Mouse (Mus musculus) retina, postnatal 1 day (tissue): ENCODE results near the gene Slc26a5.

ENCODE experiments used
- DNase-seq: peaks from one replicate; pipeline ENCODE4 v3.0.0-alpha.2; 2012

Gene Slc26a5

GRCm38 (mm10) chr5:21865346-21866107, at the start of gene Slc26a5:
Gene Slc26a5, minus strand, starts transcription at chr5:21865604.
- DNase-seq, result peak; percentile 44

GRCm38 (mm10) chr5:21914776-21915175, 49.4 kb upstream of the Slc26a5 start:
- DNase-seq, result no peak

- no peak for DNase-seq
Measured at GRCm38 (mm10) chr5:21912835-21913530, 47.6 kb upstream of the Slc26a5 start.

DNA sequence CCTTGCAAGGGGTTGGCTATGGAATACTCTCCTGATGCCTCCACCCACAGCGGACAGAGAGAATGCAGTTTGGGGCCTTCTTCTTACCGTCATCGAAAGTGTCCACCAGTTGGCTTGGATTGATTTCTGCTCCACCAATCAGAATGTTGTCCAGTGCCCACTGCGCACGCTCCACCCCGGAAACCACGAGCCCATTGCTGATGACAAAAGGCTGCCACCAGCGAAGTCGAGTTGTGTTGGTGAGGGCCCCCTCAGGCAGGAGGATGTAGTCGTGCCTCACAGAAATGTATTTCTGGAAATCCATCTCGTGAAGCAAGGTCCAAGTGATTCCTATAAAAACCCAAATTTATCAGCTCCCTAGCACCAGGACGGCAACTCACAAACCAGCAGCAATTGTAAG, 45.3 kb upstream of the Slc26a5 start:
- no peak for DNase-seq

GRCm38 (mm10) chr5:21909713-21910112, 44.3 kb upstream of the Slc26a5 start:
- DNase-seq, result no peak

DNA sequence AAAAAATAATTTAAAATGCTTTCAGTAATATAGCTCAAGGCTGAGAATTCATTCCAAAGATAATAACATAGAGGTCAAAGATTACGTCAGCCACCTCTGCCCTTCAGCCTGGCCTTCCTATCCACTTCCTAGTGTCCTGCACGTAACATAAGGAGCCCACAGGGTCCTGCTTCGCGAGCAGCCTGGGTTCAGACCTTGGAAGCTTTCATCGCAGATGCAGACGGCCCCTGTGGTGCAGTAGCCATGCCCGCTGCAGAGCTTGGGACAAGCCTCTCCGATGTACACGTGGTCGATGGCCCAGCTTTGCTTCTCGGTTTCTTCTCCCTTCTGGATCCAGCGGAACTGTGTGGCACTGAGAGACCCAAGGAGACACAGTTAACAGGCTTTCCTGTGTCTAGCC, 36.0 kb upstream of the Slc26a5 start:
- DNase-seq, result no peak

DNA sequence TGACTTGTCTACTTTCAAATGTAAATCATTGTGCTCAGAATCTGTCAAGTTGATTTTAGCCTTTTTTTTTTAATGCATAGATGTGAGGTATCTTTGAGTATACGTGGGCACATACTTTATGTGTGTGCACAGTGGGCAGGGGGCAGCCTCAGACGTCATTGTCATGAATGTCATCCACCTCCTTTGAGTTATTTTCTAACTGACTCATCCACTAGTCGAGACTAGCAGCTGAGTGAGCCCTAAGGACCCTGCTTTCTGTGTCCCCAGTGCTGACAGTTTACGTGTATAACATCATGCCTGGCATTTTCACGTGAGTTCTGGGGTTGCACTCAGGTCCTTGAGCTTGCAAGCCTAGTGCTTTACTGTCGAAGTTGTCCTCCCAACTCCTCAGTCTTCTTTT, 35.5 kb upstream of the Slc26a5 start:
- no peak for DNase-seq

DNA sequence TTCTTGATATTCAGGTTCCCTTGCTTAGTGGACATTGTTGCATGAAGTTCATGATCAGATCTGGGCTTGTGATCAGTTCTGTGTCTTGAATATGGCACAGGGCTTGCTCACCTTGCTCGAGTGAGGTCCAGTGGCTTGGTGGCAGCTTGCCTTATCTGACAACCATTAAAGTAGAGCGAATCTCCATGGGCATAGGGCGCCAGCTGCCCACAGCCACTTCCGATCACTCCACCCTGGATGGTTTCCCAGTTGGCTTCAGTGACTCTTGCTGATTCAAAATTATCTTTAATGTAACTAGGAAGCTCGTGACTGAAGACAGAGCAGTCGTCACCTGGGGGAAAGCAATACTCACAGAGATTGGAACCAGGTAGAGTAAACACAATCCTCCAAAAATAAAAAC, 33.5 kb upstream of the Slc26a5 start:
- no peak for DNase-seq

DNA sequence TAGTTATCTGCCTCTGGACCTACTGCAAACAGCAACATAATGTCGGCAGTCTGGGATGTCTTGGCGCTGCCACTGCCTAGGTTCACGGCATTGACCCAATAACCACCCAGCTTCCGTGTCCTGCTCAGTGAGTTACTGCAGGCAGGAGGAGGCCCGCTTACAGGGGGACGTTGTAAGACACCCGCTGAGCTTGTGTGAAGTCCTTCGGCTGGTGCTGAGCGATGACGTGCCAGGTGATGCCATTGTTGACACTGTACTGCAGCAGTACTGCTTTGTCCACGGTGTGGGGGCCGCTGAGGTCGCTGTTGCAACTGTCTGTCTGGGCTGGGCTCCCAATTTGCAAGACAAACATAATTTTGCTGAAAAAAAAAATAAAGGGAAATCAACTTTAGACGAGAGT, 31.2 kb upstream of the Slc26a5 start:
- peak; percentile 3 for DNase-seq

GRCm38 (mm10) chr5:21894168-21894567, 28.8 kb upstream of the Slc26a5 start:
- no peak for DNase-seq

DNA sequence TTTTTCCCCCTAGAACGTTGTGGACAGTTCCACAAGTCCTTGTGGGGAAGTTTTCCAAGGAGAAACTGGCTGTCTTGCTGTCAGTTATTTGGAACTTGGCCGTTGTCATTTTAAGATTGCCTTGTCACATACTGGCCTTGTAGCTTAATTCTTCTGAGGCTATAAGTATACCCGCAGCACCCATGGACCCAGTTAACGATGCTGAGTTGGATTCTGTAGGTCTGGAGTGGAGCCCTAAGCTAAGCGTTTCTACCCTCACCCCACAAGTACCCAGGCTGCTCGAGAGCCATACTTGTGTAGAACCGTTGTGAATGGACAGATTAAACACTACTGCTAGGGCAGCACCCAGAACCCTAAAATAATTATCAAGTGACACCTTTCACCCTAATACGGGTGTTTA, 1.3 kb upstream of the Slc26a5 start:
- DNase-seq, result no peak

DNA sequence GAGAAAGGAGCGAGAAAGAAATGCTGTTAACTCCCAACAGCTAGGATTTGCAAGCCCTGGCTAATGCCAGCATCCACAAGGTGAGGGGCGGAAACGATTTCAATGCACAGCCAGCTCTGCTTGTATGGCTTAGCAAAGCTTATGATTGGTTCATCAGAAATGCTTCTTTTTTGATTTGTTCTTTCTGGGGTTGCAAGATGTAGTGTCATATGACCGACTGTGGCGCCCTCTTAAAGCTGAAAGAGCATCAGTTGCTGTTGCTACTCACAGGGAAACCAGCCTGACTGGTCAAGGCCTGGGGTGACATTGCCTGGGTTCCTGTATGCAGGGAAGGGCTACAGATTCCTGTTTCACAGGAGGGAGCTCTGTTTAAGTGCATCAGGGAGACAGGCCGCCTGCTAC, 908 bp upstream of the Slc26a5 start:
- peak; percentile 53 for DNase-seq

DNA sequence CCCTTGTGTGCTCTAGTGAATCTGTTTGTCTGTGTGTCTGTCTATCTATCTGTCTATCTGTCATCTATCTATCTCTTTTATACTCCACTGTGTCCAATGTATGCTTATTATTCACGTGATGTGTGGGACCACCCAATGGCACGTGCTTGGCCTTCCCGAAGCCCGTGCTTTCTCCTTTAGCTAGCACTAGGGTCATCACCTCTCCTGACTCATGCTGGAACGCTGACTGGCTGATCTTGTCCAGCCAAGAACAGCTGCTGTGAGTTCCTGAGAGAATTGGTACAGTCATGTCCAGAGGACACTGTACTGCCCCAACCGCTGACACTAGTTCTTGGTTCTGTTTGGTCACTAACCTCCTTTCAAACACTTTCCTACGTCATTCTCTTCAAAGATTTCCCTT, 6.8 kb downstream of the Slc26a5 start:
- DNase-seq, result no peak

- DNase-seq, result peak; percentile 77
Measured at GRCm38 (mm10) chr5:21851679-21852340, 13.6 kb downstream of the Slc26a5 start.

GRCm38 (mm10) chr5:21847438-21847837, 18.0 kb downstream of the Slc26a5 start:
- DNase-seq, result no peak

DNA sequence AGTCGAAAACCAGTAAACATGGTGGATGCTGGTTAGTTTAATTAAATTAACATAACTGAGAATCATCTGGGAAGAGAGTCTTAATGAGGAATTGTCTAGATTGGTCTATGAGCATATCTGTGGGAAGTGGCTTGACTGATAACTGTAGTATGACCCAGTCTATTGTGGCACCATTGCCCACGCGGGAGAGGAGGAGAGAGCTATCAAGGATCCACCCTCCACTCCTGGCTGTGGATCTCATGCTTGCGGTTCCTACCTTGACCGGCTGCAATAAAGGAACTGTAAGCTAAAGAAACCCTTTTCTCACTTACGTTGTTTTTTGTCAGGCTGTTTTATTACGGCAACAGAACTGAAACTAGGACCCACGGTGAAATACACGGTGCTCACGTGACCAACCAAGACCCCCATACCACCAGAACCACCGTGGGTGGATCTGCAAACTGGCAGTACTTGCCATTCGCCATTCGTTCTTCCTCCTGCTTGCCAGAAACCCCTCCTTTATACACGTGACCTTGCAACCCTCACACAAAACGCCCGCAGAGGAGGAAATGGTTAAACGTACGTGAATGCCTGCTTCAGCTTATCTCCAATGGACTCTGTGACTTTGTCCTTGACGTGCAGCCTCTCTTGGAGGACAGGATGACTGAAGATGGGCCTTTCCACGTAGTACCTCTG, 18.7 kb downstream of the Slc26a5 start:
- DNase-seq, result no peak

DNA sequence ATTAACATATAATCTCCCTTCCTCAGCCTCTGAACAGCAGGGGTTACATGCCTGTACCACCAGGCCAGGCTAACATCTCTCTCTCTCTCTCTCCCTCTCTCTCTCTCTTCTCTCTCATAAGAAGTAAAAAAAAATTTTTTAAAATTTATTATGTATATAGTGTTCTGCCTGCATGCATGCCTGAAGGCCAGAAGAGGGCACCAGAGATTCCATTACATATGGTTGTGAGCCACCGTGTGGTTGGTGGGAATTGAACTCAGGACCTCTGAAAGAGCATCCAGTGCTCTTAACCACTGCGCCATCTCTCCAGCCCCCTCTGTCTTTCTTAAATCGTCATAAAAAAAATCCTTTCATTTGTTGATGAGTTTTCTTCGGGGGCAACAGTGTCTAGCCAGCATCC, 20.7 kb downstream of the Slc26a5 start:
- DNase-seq, result no peak

DNA sequence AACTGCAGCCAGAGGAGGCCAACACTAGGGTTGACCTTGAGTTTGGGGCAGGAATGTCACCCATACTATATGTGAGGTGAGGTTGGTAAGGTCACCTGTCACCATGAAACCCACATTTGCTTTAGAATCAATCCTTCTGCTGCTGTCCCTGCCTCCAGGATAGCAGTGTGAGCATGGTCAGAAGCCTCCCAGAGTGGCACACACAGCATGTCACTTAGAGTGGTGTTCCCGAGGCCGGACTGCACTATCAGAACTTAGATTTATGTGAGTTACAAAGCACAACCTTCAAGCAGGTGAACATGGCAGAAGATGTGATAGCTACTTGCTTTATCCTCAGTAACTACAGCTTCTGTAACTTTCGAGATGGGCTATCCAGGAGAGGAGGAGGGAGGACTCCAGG, 33.6 kb downstream of the Slc26a5 start:
- no peak for DNase-seq

- no peak for DNase-seq
Measured at GRCm38 (mm10) chr5:21828855-21829254, 36.5 kb downstream of the Slc26a5 start.

DNA sequence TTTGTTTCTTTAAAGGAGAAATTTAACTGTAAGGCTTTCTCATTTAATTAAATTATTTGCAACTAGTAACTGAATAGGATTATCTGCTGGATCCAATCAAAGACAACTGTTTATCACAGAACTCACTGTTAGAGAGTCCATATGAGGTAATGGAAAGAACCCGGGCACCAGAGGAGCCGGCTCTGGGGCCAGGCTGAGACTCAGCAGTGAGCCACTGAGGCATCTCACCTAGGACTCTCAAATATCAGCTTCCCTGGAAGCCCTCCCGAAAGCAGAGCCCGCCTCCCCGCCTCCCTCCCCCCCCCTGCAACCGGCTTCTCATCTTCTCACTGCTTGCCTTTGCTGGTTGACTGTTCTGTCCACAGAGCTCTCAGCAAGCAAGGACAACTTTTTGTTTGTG, 37.8 kb downstream of the Slc26a5 start:
- peak; percentile 26 for DNase-seq

- DNase-seq, result no peak
Measured at GRCm38 (mm10) chr5:21826370-21826769, 39.0 kb downstream of the Slc26a5 start.

GRCm38 (mm10) chr5:21813994-21814393, 51.4 kb downstream of the Slc26a5 start:
- DNase-seq, result peak; percentile 50

DNA sequence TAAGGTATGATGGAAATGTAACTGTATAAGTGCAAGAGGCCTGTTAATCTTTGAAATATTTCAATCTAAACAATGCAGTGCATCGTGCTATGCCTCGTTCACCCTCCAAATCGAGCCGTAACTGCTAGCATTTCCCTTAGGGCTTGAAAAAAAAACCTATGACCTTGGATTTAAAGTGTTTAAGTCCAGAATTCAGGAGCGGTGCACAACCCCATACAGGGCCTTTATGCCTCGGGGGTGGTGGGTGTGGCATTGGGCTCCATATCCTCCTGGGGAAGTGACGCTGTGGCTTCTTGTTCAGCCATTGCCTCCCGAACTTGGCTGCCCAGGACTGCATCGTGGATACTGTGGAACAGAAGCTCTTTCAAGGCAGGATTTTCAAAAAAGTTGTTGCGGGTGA, 54.5 kb downstream of the Slc26a5 start:
- no peak for DNase-seq
